Mouse (Mus musculus): ENCODE measurements around the gene Slc25a3.

The Slc25a3 gene

GRCm38 (mm10) chr10:91142654-91143191 lies 18.9 kb upstream of the Slc25a3 start:
- no peak for DNase-seq (ENCODE audit: low spot score in 2 of 2)

GRCm38 (mm10) chr10:91141564-91141963 lies 17.7 kb upstream of the Slc25a3 start:
- DNase-seq (ENCODE audit: low spot score in 2 of 2): peak in 1 of 2 experiments; percentile 36

- no peak for DNase-seq (ENCODE audit: low spot score in 2 of 2)
Measured at GRCm38 (mm10) chr10:91139148-91139766, 15.4 kb upstream of the Slc25a3 start.

- no peak for DNase-seq (ENCODE audit: low spot score in 2 of 2)
Measured at GRCm38 (mm10) chr10:91138317-91138716, 14.5 kb upstream of the Slc25a3 start.

- DNase-seq (ENCODE audit: low spot score in 2 of 2): no peak
Measured at GRCm38 (mm10) chr10:91137400-91137799, 13.5 kb upstream of the Slc25a3 start.

GRCm38 (mm10) chr10:91135302-91135972 lies 11.6 kb upstream of the Slc25a3 start:
- DNase-seq (ENCODE audit: low spot score in 2 of 2): no peak

GRCm38 (mm10) chr10:91131565-91131964 lies 7.7 kb upstream of the Slc25a3 start:
- no peak for DNase-seq (ENCODE audit: low spot score in 2 of 2)

- DNase-seq (ENCODE audit: low spot score in 2 of 2): no peak
Measured at GRCm38 (mm10) chr10:91130792-91131191, 6.9 kb upstream of the Slc25a3 start.

- no peak for DNase-seq (ENCODE audit: low spot score in 2 of 2)
Measured at GRCm38 (mm10) chr10:91128551-91129160, 4.8 kb upstream of the Slc25a3 start.

- no peak for DNase-seq (ENCODE audit: low spot score in 2 of 2)
Measured at GRCm38 (mm10) chr10:91127395-91127794, 3.5 kb upstream of the Slc25a3 start.

- DNase-seq (ENCODE audit: low spot score in 2 of 2): no peak
Measured at GRCm38 (mm10) chr10:91126618-91127355, 2.9 kb upstream of the Slc25a3 start.

GRCm38 (mm10) chr10:91123281-91123827 lies 505 bp downstream of the Slc25a3 start:
- DNase-seq (ENCODE audit: low spot score in 2 of 2): peak; percentile 56 to 70

GRCm38 (mm10) chr10:91122646-91123045 lies 1.2 kb downstream of the Slc25a3 start:
- DNase-seq (ENCODE audit: low spot score in 2 of 2): no peak

- DNase-seq (ENCODE audit: low spot score in 2 of 2): no peak
Measured at GRCm38 (mm10) chr10:91116958-91117357, 6.9 kb downstream of the Slc25a3 start.

GRCm38 (mm10) chr10:91109841-91110240 lies 14.0 kb downstream of the Slc25a3 start:
- DNase-seq (ENCODE audit: low spot score in 2 of 2): no peak

- no peak for DNase-seq (ENCODE audit: low spot score in 2 of 2)
Measured at GRCm38 (mm10) chr10:91105981-91106380, 17.9 kb downstream of the Slc25a3 start.

- DNase-seq (ENCODE audit: low spot score in 2 of 2): no peak
Measured at GRCm38 (mm10) chr10:91102799-91103590, 20.9 kb downstream of the Slc25a3 start.

- no peak for DNase-seq (ENCODE audit: low spot score in 2 of 2)
Measured at GRCm38 (mm10) chr10:91101936-91102335, 21.9 kb downstream of the Slc25a3 start.

- no peak for DNase-seq (ENCODE audit: low spot score in 2 of 2)
Measured at GRCm38 (mm10) chr10:91100101-91100500, 23.8 kb downstream of the Slc25a3 start.

GRCm38 (mm10) chr10:91098056-91098455 lies 25.8 kb downstream of the Slc25a3 start:
- DNase-seq (ENCODE audit: low spot score in 2 of 2): no peak
